Mouse (Mus musculus): Measurements from ENCODE around the gene Gm12666. TPM values are rescaled to one million over a fixed set of nuclear protein-coding genes. Genes with fewer than 3 reads are reported as not detected.
"Not testable (repeated sequence)": the region's sequence is repeated elsewhere in the genome, so short reads cannot be mapped to it uniquely, and the experiment has no call there.

Gm12666 gene
- polyA plus RNA-seq (2012; rRNA removed), result not detected in 2 replicates

DNA sequence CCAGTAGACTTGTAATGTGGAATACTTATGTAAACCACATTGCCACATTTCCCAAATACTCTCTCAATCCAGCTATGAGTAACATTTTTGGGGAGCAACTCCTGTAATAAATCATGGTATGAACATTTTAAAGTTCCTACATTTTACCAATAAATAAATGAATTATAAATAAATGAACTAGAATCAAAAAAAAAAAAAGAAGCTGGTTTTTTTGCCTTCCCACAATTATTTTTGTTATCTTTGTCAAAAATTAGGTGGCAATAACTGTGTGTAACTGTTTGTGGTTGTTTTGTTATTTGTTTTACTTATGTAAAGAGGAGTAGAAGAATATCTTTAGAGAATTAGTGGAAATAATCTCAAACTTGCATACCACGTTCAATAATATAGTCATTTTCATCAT is at the start of gene Gm12666:
Gm12666 (minus strand) TSS at position 101 of the 400 bp plus-strand sequence.
- not testable (repeated sequence) for H3K4me3 ChIP-seq (ENCODE audit: control insufficient read depth, low read depth, low read length); H3K36me3 ChIP-seq (ENCODE audit: control insufficient read depth, insufficient read depth, low read length); H3K27me3 ChIP-seq (ENCODE audit: control insufficient read depth, insufficient read depth, low read length); H3K4me1 ChIP-seq (ENCODE audit: control insufficient read depth, insufficient read depth, low read length); H3K27ac ChIP-seq (ENCODE audit: control insufficient read depth, insufficient read depth, low read depth, low read length)

DNA sequence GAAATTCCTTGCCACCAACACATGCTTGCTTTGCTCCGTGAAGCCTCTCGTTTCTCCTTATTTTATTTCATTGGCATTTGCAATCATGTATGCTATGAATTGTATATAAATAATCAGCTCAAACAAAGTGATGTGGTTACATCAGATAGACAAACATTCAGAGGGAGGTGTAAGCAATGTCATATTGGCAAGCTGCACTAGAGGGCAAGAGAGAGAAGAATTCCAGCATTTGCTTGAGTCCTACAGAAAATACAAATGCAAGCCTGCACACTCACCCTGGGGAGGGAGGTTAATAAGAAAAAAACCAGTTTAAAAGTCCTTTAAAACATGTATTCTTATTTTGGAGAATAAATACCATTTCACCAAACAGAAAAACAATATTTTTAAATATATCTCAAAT is 34.8 kb upstream of the Gm12666 start:
- Histone ChIP-seq H3K4me1 (ENCODE audit: control insufficient read depth, insufficient read depth, low read length) (no peaks in the 10 kb centered on the region), H3K27me3 (ENCODE audit: control insufficient read depth, insufficient read depth, low read length) (no peaks in the 10 kb centered on the region), H3K36me3 (ENCODE audit: control insufficient read depth, insufficient read depth, low read length) (no peaks in the 10 kb centered on the region), H3K4me3 (ENCODE audit: control insufficient read depth, low read depth, low read length) (no peak overlapping the region), H3K27ac (ENCODE audit: control insufficient read depth, insufficient read depth, low read depth, low read length) (no peak overlapping the region)
- no peak for TF ChIP-seq CTCF (IDR thresholded peaks at IDR 0.05; ENCODE audit: control insufficient read depth, insufficient read depth, insufficient replicate concordance, low read depth, low read length)
- TF ChIP-seq POLR2A (IDR thresholded peaks at IDR 0.05; ENCODE audit: control insufficient read depth, low read depth, low read length), result no peak

DNA sequence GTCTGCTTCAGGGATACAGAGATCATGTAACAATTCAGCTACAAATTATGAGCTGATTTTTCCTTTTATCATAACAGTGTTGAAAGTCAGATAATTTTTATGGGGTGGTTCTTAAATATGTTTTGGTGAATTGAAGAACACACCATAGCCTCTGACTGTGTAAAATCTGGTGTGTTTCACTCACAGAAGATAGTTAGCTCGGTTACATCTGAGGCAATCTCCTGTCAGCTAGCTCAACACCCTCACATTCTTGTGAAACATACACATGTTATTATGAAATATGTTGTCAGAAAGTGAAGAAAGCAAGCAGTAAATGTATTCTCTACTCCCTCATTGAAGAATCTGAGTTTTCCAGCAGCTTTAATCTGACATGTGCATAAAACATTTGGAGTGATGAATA is 24.7 kb upstream of the Gm12666 start:
- Histone ChIP-seq H3K27ac (ENCODE audit: control insufficient read depth, insufficient read depth, low read depth, low read length) (no peak overlapping the region), H3K4me3 (ENCODE audit: control insufficient read depth, low read depth, low read length) (no peak overlapping the region), H3K27me3 (ENCODE audit: control insufficient read depth, insufficient read depth, low read length) (no peaks in the 10 kb centered on the region), H3K4me1 (ENCODE audit: control insufficient read depth, insufficient read depth, low read length) (no peaks in the 10 kb centered on the region), H3K36me3 (ENCODE audit: control insufficient read depth, insufficient read depth, low read length) (no peaks in the 10 kb centered on the region)
- TF ChIP-seq CTCF (IDR thresholded peaks at IDR 0.05; ENCODE audit: control insufficient read depth, insufficient read depth, insufficient replicate concordance, low read depth, low read length), result no peak
- no peak for TF ChIP-seq POLR2A (IDR thresholded peaks at IDR 0.05; ENCODE audit: control insufficient read depth, low read depth, low read length)

DNA sequence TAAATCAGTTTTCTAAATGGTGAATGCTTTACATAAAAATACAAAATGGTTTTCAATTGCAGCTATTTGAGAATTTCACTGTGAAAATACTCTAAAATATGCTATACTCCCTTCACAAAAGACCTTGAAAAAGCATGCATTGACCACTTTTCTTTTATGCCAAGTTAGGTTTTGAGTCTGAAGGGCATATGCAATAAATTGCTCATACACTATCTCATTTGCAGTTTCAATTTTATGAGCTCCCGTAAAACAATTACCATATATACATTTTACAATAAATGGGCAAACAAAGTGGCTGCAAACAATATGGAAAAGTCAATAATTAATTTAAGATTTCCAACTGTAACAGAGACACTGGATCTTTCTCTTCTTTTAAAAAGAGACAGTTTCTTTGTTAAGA is 38.9 kb downstream of the Gm12666 start:
- H3K27me3 ChIP-seq (ENCODE audit: control insufficient read depth, insufficient read depth, low read length), result no peaks in the 10 kb centered on the region
- no peak overlapping the region for H3K4me3 ChIP-seq (ENCODE audit: control insufficient read depth, low read depth, low read length)
- no peak for TF ChIP-seq CTCF (IDR thresholded peaks at IDR 0.05; ENCODE audit: control insufficient read depth, insufficient read depth, insufficient replicate concordance, low read depth, low read length)
- TF ChIP-seq POLR2A (IDR thresholded peaks at IDR 0.05; ENCODE audit: control insufficient read depth, low read depth, low read length), result no peak
- H3K4me1 ChIP-seq (ENCODE audit: control insufficient read depth, insufficient read depth, low read length), result no peaks in the 10 kb centered on the region
- H3K27ac ChIP-seq (ENCODE audit: control insufficient read depth, insufficient read depth, low read depth, low read length), result no peak overlapping the region
- no peaks in the 10 kb centered on the region for H3K36me3 ChIP-seq (ENCODE audit: control insufficient read depth, insufficient read depth, low read length)

DNA sequence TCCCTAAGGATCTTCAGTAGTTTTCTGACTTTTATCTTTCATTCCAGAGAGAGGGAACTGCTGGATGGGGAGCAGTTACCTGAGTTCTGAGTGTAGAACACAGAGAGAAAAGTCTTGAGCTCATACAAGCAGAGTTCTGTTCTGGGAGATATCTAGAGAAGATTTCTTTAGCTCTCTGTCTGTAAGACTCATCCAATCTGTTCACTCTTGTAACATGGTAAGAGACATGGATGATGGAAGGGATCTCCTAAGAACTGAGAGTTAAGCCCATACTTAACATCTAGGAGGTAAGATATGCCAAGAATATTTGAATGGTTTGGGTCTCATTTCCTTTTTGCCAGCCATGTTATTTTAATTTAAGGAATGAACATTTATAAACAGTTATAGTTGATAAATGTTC is 44.4 kb downstream of the Gm12666 start, which contains the start of gene Izumo3:
Izumo3 (minus strand) TSS at position 101 of the 400 bp plus-strand sequence.
- Histone ChIP-seq H3K27me3 (ENCODE audit: control insufficient read depth, insufficient read depth, low read length) (no peaks in the 10 kb centered on the region), H3K4me3 (ENCODE audit: control insufficient read depth, low read depth, low read length) (peak within 1 kb of the TSS; percentile 72), H3K4me1 (ENCODE audit: control insufficient read depth, insufficient read depth, low read length) (no peaks in the 10 kb centered on the region), H3K36me3 (ENCODE audit: control insufficient read depth, insufficient read depth, low read length) (no peaks in the 10 kb centered on the region), H3K27ac (ENCODE audit: control insufficient read depth, insufficient read depth, low read depth, low read length) (no peak within 1 kb of the TSS)
- TF ChIP-seq POLR2A (IDR thresholded peaks at IDR 0.05; ENCODE audit: control insufficient read depth, low read depth, low read length) (no peak), CTCF (IDR thresholded peaks at IDR 0.05; ENCODE audit: control insufficient read depth, insufficient read depth, insufficient replicate concordance, low read depth, low read length) (no peak)

Other genes with a start within 250 kb of the Gm12666 start
- gene Izumo3, start 44.5 kb downstream of the Gm12666 start, polyA plus RNA-seq (2012; rRNA removed), result 18.2 and 25.2 TPM in 2 replicates

Measured in testis, adult 2 months (tissue).